Mouse (Mus musculus): ENCODE data around the gene Ccdc126. TPM values are rescaled to one million over a fixed set of nuclear protein-coding genes. Genes with fewer than 3 reads are reported as not detected.

Gene Ccdc126
- total RNA-seq, 2 experiments from 2014 or later = 9.7 to 11.4 TPM

GRCm38 (mm10) chr6:49339145-49339544 lies 20.1 kb downstream of the Ccdc126 start:
- no peak for DNase-seq (ENCODE audit: extremely low spot score in 1 of 2, low spot score in 1 of 2)

- no peak for DNase-seq (ENCODE audit: extremely low spot score in 1 of 2, low spot score in 1 of 2)
Observed at GRCm38 (mm10) chr6:49343737-49344469, 24.8 kb downstream of the Ccdc126 start.

GRCm38 (mm10) chr6:49349826-49350225 lies 30.8 kb downstream of the Ccdc126 start:
- DNase-seq (ENCODE audit: extremely low spot score in 1 of 2, low spot score in 1 of 2) = no peak

- DNase-seq (ENCODE audit: extremely low spot score in 1 of 2, low spot score in 1 of 2) = no peak
Observed at GRCm38 (mm10) chr6:49354613-49355012, 35.5 kb downstream of the Ccdc126 start.

- no peak for DNase-seq (ENCODE audit: extremely low spot score in 1 of 2, low spot score in 1 of 2)
Observed at GRCm38 (mm10) chr6:49355171-49355570, 36.1 kb downstream of the Ccdc126 start.

- no peak for DNase-seq (ENCODE audit: extremely low spot score in 1 of 2, low spot score in 1 of 2)
Observed at GRCm38 (mm10) chr6:49360420-49360819, 41.3 kb downstream of the Ccdc126 start.

- peak; percentile 36 to 46 for DNase-seq (ENCODE audit: extremely low spot score in 1 of 2, low spot score in 1 of 2)
Observed at GRCm38 (mm10) chr6:49367159-49368054, 48.3 kb downstream of the Ccdc126 start, which contains the start of gene Fam221a. TSS of gene Fam221a (plus strand) at chr6:49367739.

- no peak for DNase-seq (ENCODE audit: extremely low spot score in 1 of 2, low spot score in 1 of 2)
Observed at GRCm38 (mm10) chr6:49368212-49368611, 49.1 kb downstream of the Ccdc126 start.

GRCm38 (mm10) chr6:49372705-49373104 lies 53.6 kb downstream of the Ccdc126 start:
- no peak for DNase-seq (ENCODE audit: extremely low spot score in 1 of 2, low spot score in 1 of 2)

- no peak for DNase-seq (ENCODE audit: extremely low spot score in 1 of 2, low spot score in 1 of 2)
Observed at GRCm38 (mm10) chr6:49373943-49374342, 54.9 kb downstream of the Ccdc126 start.

GRCm38 (mm10) chr6:49378328-49378727 lies 59.3 kb downstream of the Ccdc126 start:
- no peak for DNase-seq (ENCODE audit: extremely low spot score in 1 of 2, low spot score in 1 of 2)

Other genes with a start within 250 kb of the Ccdc126 start
- 10 to 100 TPM; 22.8 to 28.3 TPM for gene Malsu1, start 245.5 kb upstream of the Ccdc126 start, total RNA-seq (2021)
- gene Igf2bp3, start 104.3 kb upstream of the Ccdc126 start, total RNA-seq (2021) = under 1 TPM in 1 of 2 experiments, not detected in 1; 0.27 TPM
- 10 to 100 TPM; 73.6 to 78.1 TPM for gene Tra2a, start 55.2 kb upstream of the Ccdc126 start, total RNA-seq (2021)
- 1 to 10 TPM in 1 of 2 experiments, under 1 TPM in 1; 0.69 to 1.1 TPM for gene Fam221a, start 48.5 kb downstream of the Ccdc126 start, total RNA-seq (2021)
- gene Stk31, start 76.3 kb downstream of the Ccdc126 start, total RNA-seq (2021) = 1 to 10 TPM; 1.3 to 1.6 TPM